Mouse (Mus musculus) olfactory bulb, adult 2 months (tissue): ENCODE data around the gene Lamtor2.

ENCODE experiments used
- CTCF ChIP-seq: fragments of 200-500 bp; IDR thresholded peaks from 2 replicates; pipeline ENCODE4 v1.5.1; 2012; ENCODE audit warnings: low read depth, mild to moderate bottlenecking, low read length, moderate library complexity; ENCODE audit not compliant: insufficient read depth
- POLR2A ChIP-seq: fragments of 200-500 bp; IDR thresholded peaks from 2 replicates; pipeline ENCODE4 v1.6.1; 2012; ENCODE audit warnings: mild to moderate bottlenecking, low read depth, low read length, moderate library complexity; ENCODE audit not compliant: insufficient read depth

DNA sequence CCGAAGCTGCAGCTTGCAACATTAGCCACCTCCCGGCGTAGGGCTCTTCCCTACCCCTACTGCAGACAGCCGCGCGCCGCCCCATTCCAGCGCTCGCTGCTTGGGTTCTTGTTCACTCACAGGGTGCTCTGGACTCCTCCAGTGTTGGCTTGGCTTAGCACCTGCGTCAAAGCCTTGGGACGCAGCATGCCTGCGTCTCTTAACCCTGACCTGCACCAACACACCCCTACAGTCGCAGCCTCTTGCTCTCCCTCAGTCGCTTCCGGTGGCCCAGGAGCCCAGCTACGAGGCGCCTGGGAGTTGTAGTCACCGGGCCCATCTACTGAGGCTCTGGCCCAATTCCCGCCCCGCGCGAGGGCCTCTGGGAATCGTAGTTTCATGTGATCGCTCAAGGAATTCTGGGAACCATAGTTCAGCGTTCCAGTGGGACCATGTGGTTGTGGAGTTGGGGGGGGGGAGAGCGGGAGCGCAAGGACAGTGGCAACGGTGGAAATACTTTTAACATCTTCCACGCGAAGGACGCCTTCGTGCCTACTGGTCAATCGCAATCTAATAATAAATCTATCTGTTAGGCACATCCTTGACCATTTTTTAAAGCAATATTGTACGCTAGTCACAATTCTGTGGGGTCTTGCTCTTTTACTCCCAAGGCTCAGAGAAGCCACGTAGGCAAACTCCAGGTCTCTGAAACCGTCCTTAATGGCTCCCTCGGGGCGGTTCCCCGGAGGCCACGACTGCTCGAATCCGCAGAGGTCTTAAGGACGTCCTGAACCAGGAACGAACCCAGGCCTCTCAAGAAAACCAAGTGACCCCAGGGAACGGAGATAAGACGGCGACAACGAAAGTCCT lies at the start of gene Lamtor2:
- TF ChIP-seq POLR2A (peak; percentile 74), CTCF (no peak)
